Mouse (Mus musculus) cerebellum, adult 8-10 months (tissue): ENCODE data around the gene Nosip.

ENCODE experiments used
- DNase-seq: peaks from one replicate; pipeline ENCODE4 v3.0.0; 2022

Gene Nosip

GRCm38 (mm10) chr7:45036702-45037101, 25.5 kb upstream of the Nosip start:
- DNase-seq = no peak

- DNase-seq = no peak
Observed at GRCm38 (mm10) chr7:45037720-45038361, 24.4 kb upstream of the Nosip start.

- no peak for DNase-seq
Observed at GRCm38 (mm10) chr7:45038411-45038810, 23.8 kb upstream of the Nosip start.

- DNase-seq = no peak
Observed at GRCm38 (mm10) chr7:45040851-45041250, 21.4 kb upstream of the Nosip start.

GRCm38 (mm10) chr7:45043307-45043706, 18.9 kb upstream of the Nosip start:
- no peak for DNase-seq

- no peak for DNase-seq
Observed at GRCm38 (mm10) chr7:45045741-45046140, 16.5 kb upstream of the Nosip start.

GRCm38 (mm10) chr7:45046853-45047350, 15.3 kb upstream of the Nosip start:
- no peak for DNase-seq

GRCm38 (mm10) chr7:45047491-45047890, 14.7 kb upstream of the Nosip start:
- no peak for DNase-seq

GRCm38 (mm10) chr7:45048001-45048890, 14.0 kb upstream of the Nosip start:
- no peak for DNase-seq

GRCm38 (mm10) chr7:45048923-45049657, 13.1 kb upstream of the Nosip start:
- DNase-seq = no peak

- peak; percentile 64 for DNase-seq
Observed at GRCm38 (mm10) chr7:45050945-45051600, 11.2 kb upstream of the Nosip start.

- DNase-seq = peak; percentile 32
Observed at GRCm38 (mm10) chr7:45051601-45051974, 10.6 kb upstream of the Nosip start.

- peak; percentile 65 for DNase-seq
Observed at GRCm38 (mm10) chr7:45052181-45052861, 9.9 kb upstream of the Nosip start.

GRCm38 (mm10) chr7:45052862-45053116, 9.4 kb upstream of the Nosip start, which contains the start of gene Prr12:
Gene Prr12 (minus strand): TSS chr7:45052881.
- DNase-seq = no peak

- peak; percentile 82 for DNase-seq
Observed at GRCm38 (mm10) chr7:45053117-45053930, 8.9 kb upstream of the Nosip start.

- DNase-seq = peak; percentile 91
Observed at GRCm38 (mm10) chr7:45053931-45054510, 8.2 kb upstream of the Nosip start.

GRCm38 (mm10) chr7:45056329-45056971, 5.8 kb upstream of the Nosip start:
- no peak for DNase-seq

- DNase-seq = no peak
Observed at GRCm38 (mm10) chr7:45056972-45057348, 5.3 kb upstream of the Nosip start.

GRCm38 (mm10) chr7:45058607-45059571, 3.3 kb upstream of the Nosip start:
- DNase-seq = peak; percentile 29
